Comparison of ENCODE assay signal across 23 mouse cellular contexts in genomic region chr4:86410946-86411345, GRCm38 (mm10).
"Had no signal": no experiment of that assay in that cellular context is flagged by ENCODE, and none has a peak within 500 bp of the region (broad histone marks: within the 10 kb centered on the region; RNA-seq: fewer than 3 reads in every experiment).

No protein-coding gene starts in this region.

- H3K36me3 ChIP-seq: heart, embryonic 12.5 days; hindbrain, embryonic 10.5 days; hindbrain, embryonic 12.5 days; hindbrain, embryonic 15.5 days; kidney, embryonic 15.5 days; limb, embryonic 15.5 days had no signal

- H3K4me2 ChIP-seq: heart, embryonic 12.5 days; hindbrain, embryonic 12.5 days; hindbrain, embryonic 15.5 days; kidney, embryonic 15.5 days; limb, embryonic 13.5 days; limb, embryonic 15.5 days had no signal

- H3K4me3 ChIP-seq: gastrocnemius, adult 2 months; heart, adult 2 months; heart, embryonic 12.5 days; hindbrain, embryonic 10.5 days; hindbrain, embryonic 12.5 days; hindbrain, embryonic 15.5 days; kidney, embryonic 15.5 days; left cerebral cortex, adult 2 months; limb, embryonic 13.5 days; limb, embryonic 15.5 days had no signal

- H3K4me1 ChIP-seq: hindbrain, embryonic 15.5 days had no signal

- DNase-seq: gastrocnemius, adult 2 months; gastrocnemius, postnatal 10 days; gastrocnemius, postnatal 25 days; heart, adult 2 months; heart, postnatal 10 days; heart, postnatal 4 days; kidney, adult 11 months; kidney, adult 2 months; kidney, adult 9 months; kidney, postnatal 14 days; kidney, postnatal 36 days had no signal

- H3K9me3 ChIP-seq: heart, embryonic 12.5 days; hindbrain, embryonic 10.5 days; hindbrain, embryonic 12.5 days; hindbrain, embryonic 15.5 days; kidney, embryonic 15.5 days; limb, embryonic 13.5 days; limb, embryonic 15.5 days had no signal

- ATAC-seq: forebrain, embryonic 16.5 days; hindbrain, postnatal 0 days; intestine, embryonic 16.5 days had no signal

- H3K27me3 ChIP-seq: heart, embryonic 12.5 days; hindbrain, embryonic 12.5 days; hindbrain, embryonic 15.5 days; kidney, embryonic 15.5 days; limb, embryonic 13.5 days; limb, embryonic 15.5 days had no signal

- H3K9ac ChIP-seq: heart, embryonic 12.5 days; hindbrain, embryonic 12.5 days; hindbrain, embryonic 15.5 days; kidney, embryonic 15.5 days; limb, embryonic 13.5 days; limb, embryonic 15.5 days had no signal

- H3K27ac ChIP-seq: gastrocnemius, adult 2 months; heart, adult 2 months; hindbrain, embryonic 10.5 days; hindbrain, embryonic 12.5 days; hindbrain, embryonic 15.5 days; hindbrain, postnatal 0 days; kidney, embryonic 15.5 days; kidney, postnatal 0 days; left cerebral cortex, adult 2 months; limb, embryonic 13.5 days; limb, embryonic 15.5 days had no signal
